Mouse (Mus musculus): ENCODE results near the gene Mark1.

Mark1 gene

GRCm38 (mm10) chr1:184963121-184963693 is 36.2 kb downstream of the Mark1 start:
- in situ Hi-C loops (cut with MboI, MseI) = loop anchor here (10.0 kb wide), 1 partner anchor 122 kb away; no protein-coding TSS in a partner anchor

- in situ Hi-C loops (cut with MboI, MseI) = loop anchor here (10.0 kb wide), 1 partner anchor 123 kb away; no protein-coding TSS in a partner anchor
Observed at GRCm38 (mm10) chr1:184961853-184962252, 37.5 kb downstream of the Mark1 start.

DNA sequence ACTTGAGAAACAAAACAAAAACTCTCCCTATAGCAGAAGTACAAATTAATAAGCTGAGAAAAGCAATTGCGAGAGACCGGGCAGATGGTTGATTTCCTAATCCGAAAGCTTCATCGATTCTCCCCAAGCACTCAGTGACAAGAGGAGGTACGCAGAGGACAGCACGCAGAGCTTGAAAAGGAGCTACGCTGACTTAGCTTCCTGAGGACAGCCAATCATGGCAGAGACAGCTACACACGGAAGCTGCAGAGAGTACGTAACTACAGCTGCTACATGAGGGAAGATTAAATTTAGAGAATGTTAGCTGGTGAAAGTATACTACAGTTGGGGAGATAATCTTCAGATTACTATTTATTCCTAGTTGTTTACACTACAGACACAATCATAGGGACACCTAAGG is 40.6 kb downstream of the Mark1 start:
- in situ Hi-C loops (cut with MboI, MseI) = no loop called here

DNA sequence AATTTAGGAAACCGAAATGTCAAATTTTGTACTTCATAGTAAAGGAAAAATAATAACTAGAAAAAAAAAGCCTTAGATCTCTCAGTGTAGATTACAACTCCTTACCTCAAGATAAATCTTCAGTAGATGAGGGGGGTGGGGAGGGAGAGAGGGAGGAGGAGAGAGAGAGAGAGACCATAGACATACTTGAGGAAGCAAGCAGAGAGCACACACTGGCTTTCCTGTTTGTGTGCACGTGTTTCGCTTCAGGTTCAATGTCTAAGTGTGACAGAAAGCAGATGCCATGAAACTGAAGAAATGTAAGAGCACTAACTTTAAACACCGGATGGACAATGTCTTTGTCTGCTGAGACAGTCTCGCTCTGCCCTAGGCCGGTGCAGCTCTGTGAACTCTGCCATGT is 41.0 kb downstream of the Mark1 start:
- in situ Hi-C loops (cut with MboI, MseI) = no loop called here

- in situ Hi-C loops (cut with MboI, MseI) = no loop called here
Observed at GRCm38 (mm10) chr1:184951758-184952157, 47.6 kb downstream of the Mark1 start.

GRCm38 (mm10) chr1:184951057-184951456 is 48.3 kb downstream of the Mark1 start:
- in situ Hi-C loops (cut with MboI, MseI) = no loop called here

- in situ Hi-C loops (cut with MboI, MseI) = no loop called here
Observed at GRCm38 (mm10) chr1:184938106-184938505, 61.3 kb downstream of the Mark1 start.

DNA sequence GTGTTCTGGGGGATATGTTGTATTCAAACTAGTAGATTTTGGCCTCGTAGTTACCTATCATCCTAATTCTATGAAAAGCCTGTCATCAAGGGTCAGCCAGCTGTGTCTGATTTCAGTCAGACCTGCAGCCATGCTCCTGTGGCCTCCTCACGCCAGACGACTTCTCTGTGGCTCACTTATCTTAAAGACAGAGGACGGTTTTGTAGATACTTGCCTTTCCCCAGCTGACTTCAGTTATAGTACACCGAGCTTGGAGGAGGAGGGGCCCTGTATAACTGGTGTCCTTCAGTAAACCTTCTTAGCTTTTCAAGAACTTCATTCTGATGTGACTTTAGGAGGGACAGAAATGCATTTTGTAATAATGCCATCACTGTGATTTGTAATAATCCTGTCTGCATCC is 63.4 kb downstream of the Mark1 start:
- in situ Hi-C loops (cut with MboI, MseI) = no loop called here

DNA sequence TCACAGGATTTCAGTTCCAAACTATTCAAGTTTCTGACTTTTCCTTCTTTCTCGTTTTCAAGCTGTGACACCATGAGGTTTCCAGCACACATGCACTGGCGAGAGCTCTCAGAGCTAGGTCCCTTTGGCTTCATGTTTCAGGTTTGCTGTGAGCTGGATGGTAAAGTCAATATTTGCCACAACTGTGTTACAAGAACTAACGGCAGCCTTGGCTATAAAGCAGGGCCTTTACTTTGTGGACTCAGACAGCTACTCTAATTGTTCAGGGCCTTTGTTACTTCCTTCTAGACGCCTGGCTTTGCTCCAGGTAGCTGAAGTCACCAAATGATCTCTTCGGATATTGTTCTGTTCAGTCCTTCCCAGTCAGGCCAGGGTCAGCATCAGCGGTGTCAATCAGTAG is 63.9 kb downstream of the Mark1 start:
- in situ Hi-C loops (cut with MboI, MseI) = no loop called here

GRCm38 (mm10) chr1:184931097-184931496 is 68.3 kb downstream of the Mark1 start:
- in situ Hi-C loops (cut with MboI, MseI) = no loop called here

DNA sequence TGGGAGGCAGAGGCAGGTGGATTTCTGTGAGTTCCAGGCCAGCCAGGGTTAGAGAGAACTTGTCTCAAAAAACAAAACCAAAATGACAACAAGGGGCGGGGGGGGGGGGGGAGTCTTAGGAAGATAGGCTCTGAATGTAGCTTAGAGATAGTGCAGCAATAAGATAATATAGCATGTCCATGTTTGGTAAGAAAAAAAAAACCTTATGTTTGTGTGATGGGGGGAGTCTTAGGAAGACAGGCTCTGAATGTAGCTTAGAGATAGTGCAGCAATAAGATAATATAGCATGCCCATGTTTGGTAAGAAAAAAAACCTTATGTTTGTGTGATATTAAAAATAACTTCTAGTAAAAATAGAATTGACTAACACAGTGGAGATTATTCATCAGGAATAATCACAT is 71.0 kb downstream of the Mark1 start:
- in situ Hi-C loops (cut with MboI, MseI) = no loop called here

DNA sequence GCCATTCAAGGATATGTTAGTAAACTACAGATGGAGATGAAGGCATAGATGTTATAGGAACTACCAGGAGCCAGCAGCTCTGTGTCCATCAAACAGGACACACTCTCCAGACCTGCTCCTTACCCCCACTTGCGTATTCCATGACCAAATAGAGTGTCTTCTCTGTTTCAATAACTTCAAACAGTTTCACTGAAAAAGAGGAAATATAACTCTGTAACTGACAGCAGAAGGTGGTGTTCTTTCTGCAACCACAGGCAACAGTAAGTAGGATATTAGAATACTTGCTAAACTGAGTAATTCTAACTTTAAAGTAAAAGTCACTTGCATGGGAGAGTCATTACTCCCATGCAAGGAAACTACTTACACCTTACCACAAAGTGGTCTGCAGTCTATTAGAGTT is 71.5 kb downstream of the Mark1 start:
- in situ Hi-C loops (cut with MboI, MseI) = no loop called here

- in situ Hi-C loops (cut with MboI, MseI) = no loop called here
Observed at GRCm38 (mm10) chr1:184922824-184923223, 76.5 kb downstream of the Mark1 start.

- in situ Hi-C loops (cut with MboI, MseI) = no loop called here
Observed at GRCm38 (mm10) chr1:184920057-184920456, 79.3 kb downstream of the Mark1 start.

DNA sequence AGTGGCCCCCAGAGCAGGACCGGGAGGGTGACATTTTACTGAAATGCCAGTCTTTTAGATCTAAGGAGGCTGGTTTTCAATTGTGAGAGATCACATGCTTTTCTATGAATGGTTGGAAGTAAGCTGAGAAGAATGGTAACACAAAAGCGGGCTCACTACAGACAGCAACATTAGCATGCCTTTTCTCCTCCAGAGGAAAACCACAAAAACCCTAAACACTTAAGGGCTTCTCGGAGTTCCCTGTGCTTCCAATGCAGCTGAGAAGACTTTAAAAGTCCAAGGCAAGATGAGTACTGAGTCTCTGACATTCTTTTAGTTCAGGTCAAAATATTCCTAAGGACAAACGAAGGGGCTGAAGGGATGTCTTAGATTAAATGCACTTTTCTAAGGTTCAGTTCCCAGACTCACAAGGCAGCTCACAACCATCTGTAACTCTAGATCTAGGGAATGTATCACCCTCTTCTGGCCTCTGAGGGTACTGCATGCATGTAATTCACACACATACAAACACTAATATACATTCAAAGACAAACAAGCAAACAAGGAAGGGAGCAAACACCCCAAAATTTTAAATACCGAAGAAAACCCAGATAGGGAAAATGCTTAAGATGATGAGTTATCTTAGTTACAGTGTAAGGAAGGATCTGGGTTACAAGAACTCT is 81.0 kb downstream of the Mark1 start:
- in situ Hi-C loops (cut with MboI, MseI) = no loop called here

DNA sequence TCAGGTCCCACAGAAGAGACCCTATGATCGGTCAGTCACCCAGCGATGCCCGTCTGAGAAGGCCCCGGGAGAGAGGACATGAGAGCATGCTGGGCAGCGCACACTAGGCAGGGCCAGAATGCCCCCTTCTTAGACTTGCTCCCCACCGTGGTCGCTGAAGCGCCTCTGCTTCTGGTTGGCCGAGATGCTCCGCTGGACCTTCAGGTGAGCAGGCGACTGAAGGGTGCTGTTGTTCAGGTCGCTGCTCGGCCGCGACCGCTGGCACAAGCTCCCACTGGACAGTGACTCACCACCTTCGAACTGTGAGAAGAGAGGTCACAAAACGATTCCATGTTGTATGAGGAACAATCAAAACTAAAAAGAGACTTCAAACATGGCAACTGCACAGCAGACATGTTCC is 87.0 kb downstream of the Mark1 start:
- in situ Hi-C loops (cut with MboI, MseI) = no loop called here

DNA sequence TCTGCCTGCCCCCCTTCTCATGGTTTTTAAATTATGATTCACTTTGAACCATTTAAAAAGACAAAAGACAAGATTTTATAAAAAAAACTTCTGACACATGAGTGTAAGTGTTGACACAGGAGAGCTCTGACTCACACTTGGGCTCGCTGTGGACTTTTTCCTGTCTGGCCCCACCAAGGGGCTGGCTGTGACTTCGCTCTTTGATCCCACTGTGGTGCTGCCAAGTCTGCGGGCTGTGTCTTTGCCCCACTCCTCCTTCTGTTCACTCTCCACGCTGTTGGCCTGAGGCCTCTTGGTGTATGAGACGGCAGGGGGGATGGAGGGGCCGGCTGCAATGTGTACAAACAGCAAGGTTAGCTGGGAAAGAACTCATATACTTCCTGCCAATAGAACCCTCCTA is 87.5 kb downstream of the Mark1 start:
- in situ Hi-C loops (cut with MboI, MseI) = no loop called here

- in situ Hi-C loops (cut with MboI, MseI) = no loop called here
Observed at GRCm38 (mm10) chr1:184908558-184908957, 90.8 kb downstream of the Mark1 start.

DNA sequence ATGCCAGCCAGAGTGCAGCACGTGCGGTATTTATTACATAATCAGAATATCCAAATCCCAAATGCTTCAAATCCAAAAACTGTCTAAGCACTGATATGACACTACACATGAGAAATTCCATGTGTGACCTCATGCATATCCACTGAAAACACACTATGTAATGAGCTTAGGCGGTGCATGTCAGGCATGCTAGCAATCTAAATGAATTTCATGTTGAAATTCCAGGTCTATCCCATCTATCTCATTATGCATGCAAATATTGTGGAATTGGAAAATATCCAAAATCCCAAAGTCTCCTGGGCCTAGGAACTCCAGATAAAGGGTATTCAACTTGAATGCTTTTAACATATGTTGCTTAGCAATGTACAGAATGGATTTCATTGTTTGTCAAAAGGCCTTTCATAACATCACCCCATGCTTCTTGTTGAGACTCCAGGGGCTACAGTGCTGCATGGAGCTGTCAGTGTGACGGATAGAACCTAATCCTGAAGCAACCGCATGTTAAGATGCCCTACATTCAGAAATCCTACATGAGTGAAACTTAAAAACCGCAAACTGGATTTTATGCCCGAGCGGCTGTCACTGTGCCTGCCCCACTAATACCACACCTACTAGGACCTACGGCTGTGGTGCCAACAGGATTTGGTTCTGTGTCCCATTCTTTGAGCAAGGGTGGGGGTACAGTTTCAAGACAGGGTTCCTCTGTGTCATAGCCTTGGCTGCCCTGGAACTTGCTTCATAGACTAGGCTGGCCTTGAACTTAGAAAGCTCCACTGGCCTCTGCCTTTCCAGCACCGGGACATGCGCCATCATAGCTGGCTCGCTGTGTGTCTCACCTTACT is 93.2 kb downstream of the Mark1 start:
- in situ Hi-C loops (cut with MboI, MseI) = no loop called here

DNA sequence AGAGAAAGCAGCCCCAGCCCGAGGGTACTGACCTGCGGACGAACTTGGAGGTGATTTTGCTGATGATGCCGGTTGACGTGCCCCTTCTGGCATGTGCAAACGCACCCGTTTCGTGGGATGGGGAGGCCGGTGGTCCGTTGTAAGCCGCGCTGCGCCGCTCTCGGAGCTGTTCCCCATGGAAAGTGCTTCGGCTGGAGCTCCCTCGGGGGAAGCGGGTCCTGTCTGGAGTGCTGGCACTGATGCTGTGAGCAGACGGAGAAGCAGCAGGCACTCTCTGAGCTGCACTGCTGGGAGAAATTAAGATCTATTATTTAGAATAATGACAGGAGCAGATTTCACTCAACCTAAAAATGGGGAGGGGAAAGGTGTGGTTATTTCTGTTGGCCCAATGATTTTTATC is 94.0 kb downstream of the Mark1 start:
- in situ Hi-C loops (cut with MboI, MseI) = no loop called here

- in situ Hi-C loops (cut with MboI, MseI) = no loop called here
Observed at GRCm38 (mm10) chr1:184903697-184904096, 95.7 kb downstream of the Mark1 start.

DNA sequence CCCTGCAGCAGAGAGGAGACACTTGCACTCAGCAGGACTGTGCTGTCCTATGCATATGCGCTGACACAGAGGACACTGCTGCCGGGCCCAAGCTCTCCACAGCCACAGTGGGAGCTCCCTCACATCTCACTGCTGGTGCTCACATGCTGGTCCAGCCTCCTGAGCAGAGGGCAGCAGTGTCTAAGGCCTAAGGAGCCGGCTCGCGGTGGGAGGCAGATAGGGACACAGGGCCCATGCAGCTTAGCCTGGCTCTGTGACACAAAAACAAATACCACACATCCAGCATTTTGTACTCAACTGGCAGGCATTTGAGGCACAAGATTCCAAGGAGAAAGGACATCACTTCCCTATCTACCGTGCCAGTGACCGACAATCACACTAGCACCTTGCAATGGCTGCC is 96.5 kb downstream of the Mark1 start:
- in situ Hi-C loops (cut with MboI, MseI) = no loop called here

DNA sequence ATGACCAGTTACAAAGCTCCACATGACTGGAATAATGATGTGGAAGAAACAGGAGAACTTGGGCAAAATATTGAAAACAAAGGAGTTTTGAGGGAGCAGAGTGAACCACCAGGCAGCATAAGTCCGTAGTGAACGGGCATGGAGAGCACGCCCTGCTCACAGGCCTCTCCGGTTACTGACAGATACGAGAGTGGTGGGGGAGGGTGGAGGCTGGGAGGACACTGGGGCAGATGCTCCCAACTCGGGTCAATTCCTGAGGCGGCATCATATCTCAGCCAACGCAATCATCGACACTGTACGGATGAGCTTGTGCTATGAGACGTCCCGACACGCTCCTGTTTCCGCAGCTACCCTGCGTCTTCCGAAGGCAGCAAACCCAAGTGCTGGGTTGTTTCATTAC is 102.0 kb downstream of the Mark1 start:
- in situ Hi-C loops (cut with MboI, MseI) = no loop called here
